Mouse (Mus musculus) activated CD4-positive, CD25-positive, alpha-beta regulatory T cell, adult 4 months (primary cell): ENCODE data around the gene Zfp568. TPM values are rescaled to one million over a fixed set of nuclear protein-coding genes. Genes with fewer than 3 reads are reported as not detected.

ENCODE experiments used
- ATAC-seq: one replicate; pipeline ENCODE4 v1.8.0; 2017
- polyA plus RNA-seq, 2 experiments: library from polyadenylated mRNA; unstranded; fragments of 100-300 nt; shearing (Covaris generic); gene quantifications; one replicate each; pipeline ENCODE4 v1.2.1; 2017

Zfp568 gene
- polyA plus RNA-seq, 2 experiments from 2014 or later = 1.0 to 1.5 TPM

DNA sequence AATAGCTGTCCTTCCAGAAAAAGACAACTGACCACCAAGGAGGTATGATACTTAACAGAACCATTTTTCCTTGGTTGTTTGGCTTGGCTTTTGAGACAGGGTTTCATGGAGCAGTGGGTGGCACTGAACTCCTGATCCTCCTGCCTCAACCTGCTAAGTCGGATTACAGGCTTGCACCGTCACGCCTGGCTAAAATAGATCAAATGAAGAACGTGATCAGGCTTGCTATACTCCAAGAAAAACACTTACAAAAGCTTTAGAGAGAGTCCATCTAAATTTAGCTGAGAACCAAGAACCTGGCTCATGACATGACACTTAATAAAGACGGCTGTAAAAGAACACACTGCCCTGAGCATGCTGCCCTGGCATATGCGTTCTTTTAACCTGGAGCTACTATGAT is 76.6 kb downstream of the Zfp568 start:
- no peak for ATAC-seq

GRCm38 (mm10) chr7:30062478-30062877 is 78.7 kb downstream of the Zfp568 start:
- no peak for ATAC-seq

- no peak for ATAC-seq
Observed at GRCm38 (mm10) chr7:30064622-30065021, 80.9 kb downstream of the Zfp568 start.

DNA sequence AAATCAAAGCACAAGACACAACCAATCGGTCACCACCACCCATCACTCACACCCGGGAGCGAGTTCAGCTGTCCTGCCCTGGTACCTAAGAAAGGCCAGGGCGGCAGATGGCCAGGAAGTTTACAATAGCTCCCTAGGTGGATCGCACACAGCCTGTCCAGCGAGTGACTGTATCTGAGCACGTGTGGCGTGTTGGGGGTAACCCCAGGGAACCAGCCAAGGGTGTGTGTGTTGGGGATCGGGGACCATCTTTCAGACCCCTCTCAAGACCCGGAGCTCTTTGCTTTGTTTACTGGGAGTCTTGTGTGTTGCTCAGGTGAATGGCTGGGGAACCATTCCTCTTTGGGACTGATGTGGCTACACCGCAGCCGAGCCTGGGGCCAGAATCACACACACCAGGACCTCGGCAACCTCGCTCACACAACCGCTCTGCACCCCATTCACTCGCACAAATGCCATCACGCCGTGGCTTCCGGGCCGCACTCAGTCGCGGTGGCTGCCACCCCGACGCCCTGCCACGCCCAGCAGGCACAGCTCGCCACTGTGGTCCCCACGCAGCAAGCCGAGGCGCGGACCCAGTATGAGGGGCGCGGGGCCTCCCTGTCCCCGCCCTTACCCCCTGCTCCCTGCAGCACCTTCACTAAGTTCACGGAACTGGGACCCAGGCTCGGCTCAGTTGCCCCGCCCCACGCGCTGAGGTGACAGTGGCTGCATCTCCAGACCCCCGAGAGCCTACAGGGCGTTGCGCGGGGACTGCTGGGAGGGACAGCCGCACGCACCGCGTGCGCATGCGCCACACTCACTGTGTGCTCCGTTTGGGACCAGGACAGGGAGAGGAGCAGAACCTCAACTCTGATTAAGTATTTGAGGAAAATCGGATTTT is 88.6 kb downstream of the Zfp568 start, which contains the start of gene Zfp82:
Gene Zfp82, minus strand, starts transcription at position 755 of the 883 bp plus-strand sequence.
- peak; percentile 87 for ATAC-seq

Other genes with a start within 250 kb of the Zfp568 start
- 10 to 100 TPM; 10.1 to 16.9 TPM for gene Zfp84, start 215.4 kb upstream of the Zfp568 start, polyA plus RNA-seq
- under 1 TPM; 0.15 to 0.45 TPM for gene Zfp30, start 200.0 kb upstream of the Zfp568 start, polyA plus RNA-seq
- 10 to 100 TPM; 12.7 to 17.4 TPM for gene Zfp790, start 167.8 kb upstream of the Zfp568 start, polyA plus RNA-seq
- gene Zfp940, start 130.3 kb upstream of the Zfp568 start, polyA plus RNA-seq = 1 to 10 TPM; 5.3 to 7.4 TPM
- 1 to 10 TPM; 4.6 to 5.2 TPM for gene Zfp420, start 124.0 kb upstream of the Zfp568 start, polyA plus RNA-seq
- 1 to 10 TPM; 6.5 to 6.6 TPM for gene Zfp27, start 77.4 kb upstream of the Zfp568 start, polyA plus RNA-seq
- 1 to 10 TPM in 1 of 2 experiments, under 1 TPM in 1; 0.64 to 1.2 TPM for gene Zfp383, start 75.7 kb upstream of the Zfp568 start, polyA plus RNA-seq
- gene Zfp74, start 29.9 kb upstream of the Zfp568 start, polyA plus RNA-seq = 1 to 10 TPM; 4.0 to 4.5 TPM
- gene Zfp14, start 67.4 kb downstream of the Zfp568 start, polyA plus RNA-seq = 1 to 10 TPM; 4.3 to 5.2 TPM
- 1 to 10 TPM; 4.9 to 5.5 TPM for gene Zfp82, start 88.9 kb downstream of the Zfp568 start, polyA plus RNA-seq
- 1 to 10 TPM; 1.9 to 3.2 TPM for gene Gm26920, start 106.5 kb downstream of the Zfp568 start, polyA plus RNA-seq
- 1 to 10 TPM; 8.4 to 9.9 TPM for gene Zfp566, start 106.6 kb downstream of the Zfp568 start, polyA plus RNA-seq
- gene Zfp260, start 110.8 kb downstream of the Zfp568 start, polyA plus RNA-seq = 10 to 100 TPM; 56.6 to 88.9 TPM
- 10 to 100 TPM; 11.8 to 13.4 TPM for gene Zfp382, start 138.0 kb downstream of the Zfp568 start, polyA plus RNA-seq
- 10 to 100 TPM; 11.4 to 18.0 TPM for gene Zfp146, start 185.8 kb downstream of the Zfp568 start, polyA plus RNA-seq
- 1 to 10 TPM in 1 of 2 experiments, not detected in 1; 4.6 TPM for gene Cox7a1, start 200.2 kb downstream of the Zfp568 start, polyA plus RNA-seq
- gene Capns1, start 214.9 kb downstream of the Zfp568 start, polyA plus RNA-seq = 10 to 100 TPM; 72.6 to 76.3 TPM
- 10 to 100 TPM; 43.3 to 55.7 TPM for gene Polr2i, start 248.0 kb downstream of the Zfp568 start, polyA plus RNA-seq
- 100 to 1,000 TPM; 124 to 138 TPM for gene Tbcb, start 248.3 kb downstream of the Zfp568 start, polyA plus RNA-seq